Mouse (Mus musculus) liver, embryonic 14.5 days (tissue): Measurements from ENCODE around the gene Lin52. TPM values are rescaled to one million over a fixed set of nuclear protein-coding genes. Genes with fewer than 3 reads are reported as not detected.

Experiments used
- ATAC-seq: fragments of 200-750 bp; cut with Nextera tagmentation; 2 replicates; pipeline ENCODE4 v1.8.0; 2017; ENCODE audit warnings: moderate number of reproducible peaks, mild to moderate bottlenecking, moderate library complexity; ENCODE audit not compliant: insufficient read depth
- DNase-seq, 3 experiments: peaks; one replicate each; pipeline ENCODE4 v3.0.0-alpha.2; 2012 to 2013; ENCODE audit warnings: low read depth in 3 of 3, low spot score in 3 of 3
- H3K27ac ChIP-seq: fragments of 300-500 bp; sonication (generic); 2 replicates; pipeline ENCODE4 v1.5.1; 2014; ENCODE audit warnings: moderate library complexity, mild to moderate bottlenecking, control low read depth, inconsistent platforms
- H3K27me3 ChIP-seq: fragments of 300-500 bp; sonication (generic); 2 replicates; pipeline ENCODE4 v1.6.1; 2014; ENCODE audit warnings: mild to moderate bottlenecking, low read length, moderate library complexity; ENCODE audit not compliant: control insufficient read depth, insufficient read depth
- H3K36me3 ChIP-seq: fragments of 300-500 bp; sonication (generic); replicated peaks from 2 replicates; pipeline ENCODE4 v1.6.1; 2014; ENCODE audit warnings: low read depth; ENCODE audit not compliant: control insufficient read depth, insufficient read depth
- H3K4me1 ChIP-seq, 2 experiments: fragments of 200-500 bp in 1 of 2; fragments of 300-500 bp in 1 of 2; sonication (generic) in 1 of 2; replicated peaks; 2 replicates each; pipeline ENCODE4 v1.6.1; 2012 to 2014; ENCODE audit warnings: antibody characterized with exemption in 1 of 2, inconsistent platforms in 1 of 2, low read length in 1 of 2; ENCODE audit not compliant: control insufficient read depth in 2 of 2, insufficient read depth in 2 of 2
- H3K4me2 ChIP-seq: fragments of 300-500 bp; sonication (generic); 2 replicates; pipeline ENCODE4 v1.6.1; 2014; ENCODE audit warnings: low read depth, mild to moderate bottlenecking, control low read depth, moderate library complexity
- H3K4me3 ChIP-seq, 2 experiments: fragments of 200-500 bp in 1 of 2; fragments of 300-500 bp in 1 of 2; sonication (generic) in 1 of 2; 2 replicates each; pipeline ENCODE4 v1.5.1; 2012 to 2014; ENCODE audit warnings: low read depth in 2 of 2, low read length in 2 of 2, mild to moderate bottlenecking in 2 of 2, control low read depth in 1 of 2, inconsistent platforms in 1 of 2, moderate library complexity in 1 of 2; ENCODE audit not compliant: insufficient read depth in 1 of 2
- H3K9ac ChIP-seq: fragments of 300-500 bp; sonication (generic); replicated peaks from 2 replicates; pipeline ENCODE4 v1.6.1; 2014; ENCODE audit warnings: mild to moderate bottlenecking, control low read depth, moderate library complexity
- H3K9me3 ChIP-seq: fragments of 300-500 bp; sonication (generic); 2 replicates; pipeline ENCODE4 v1.6.1; 2016; ENCODE audit warnings: low read length, mixed read lengths; ENCODE audit not compliant: control insufficient read depth
- CTCF ChIP-seq: IDR thresholded peaks from 2 replicates; pipeline ENCODE4 v1.5.1; 2016; ENCODE audit warnings: antibody characterized with exemption, low read depth, control low read depth
- EP300 ChIP-seq: IDR thresholded peaks from 2 replicates; pipeline ENCODE4 v1.6.1; 2016; ENCODE audit warnings: antibody characterized with exemption, low read depth
- WGBS: fragments of 180-500 bp; shearing (Covaris S2); extraction: QIAGEN DNeasy Blood & Tissue Kit; methylation state at CpG from one replicate; pipeline ENCODE4 v1.1.7; 2014; ENCODE audit not compliant: insufficient replicate concordance; 5-methylcytosine and 5-hydroxymethylcytosine counted together
- polyA plus RNA-seq, 2 experiments: library from polyadenylated mRNA; depleted of rRNA in 1 of 2; stranded (reverse) in 1 of 2; unstranded in 1 of 2; fragments of >200 nt; fragmentation: Nextera tagmentation in 1 of 2; extraction: Ambion mirVana in 1 of 2; gene quantifications; 2 replicates each; pipeline versions ENCODE4 v1.2.1 to v1.2.3; 2012 to 2014

The Lin52 gene
- polyA plus RNA-seq, 2 experiments = 7.4 to 10.4 TPM

- peak; percentile 52 for TF ChIP-seq CTCF
- no peak for TF ChIP-seq EP300
- H3K36me3 ChIP-seq = no peaks in the 10 kb centered on the region
- H3K27ac ChIP-seq = no peak overlapping the region
- DNase-seq (no peak), ATAC-seq (no peak)
- peaks cover 2% of the 10 kb centered on the region for H3K27me3 ChIP-seq
- H3K4me1 ChIP-seq = no peaks in the 10 kb centered on the region
- no peak overlapping the region for H3K4me3 ChIP-seq
- 41% methylated on average over 4 of the region's 4 CpGs for WGBS
- H3K4me2 ChIP-seq = no peak overlapping the region
- H3K9ac ChIP-seq = no peak overlapping the region
- no peaks in the 10 kb centered on the region for H3K9me3 ChIP-seq
These were observed 111.3 kb downstream of the Lin52 start for GRCm38 (mm10) chr12:84562558-84562957.

- Histone ChIP-seq H3K4me1 (no peaks in the 10 kb centered on the region), H3K9ac (no peak overlapping the region), H3K27ac (no peak overlapping the region), H3K36me3 (no peaks in the 10 kb centered on the region), H3K9me3 (no peaks in the 10 kb centered on the region), H3K4me2 (no peak overlapping the region), H3K27me3 (peaks cover 52% of the 10 kb centered on the region), H3K4me3 (no peak overlapping the region)
- DNase-seq = no peak
- TF ChIP-seq EP300 = no peak
- no peak for TF ChIP-seq CTCF
- ATAC-seq = no peak
- 40% methylated on average over 6 of the region's 6 CpGs for WGBS
These were observed 116.4 kb downstream of the Lin52 start for GRCm38 (mm10) chr12:84567576-84567975.

GRCm38 (mm10) chr12:84569336-84569970 lies 118.2 kb downstream of the Lin52 start, which contains the start of gene Vsx2:
Vsx2 (plus strand) TSS chr12:84569762.
- TF ChIP-seq EP300 = no peak
- no peak for TF ChIP-seq CTCF
- H3K27ac ChIP-seq = no peak within 1 kb of the TSS
- WGBS = 5% methylated on average over 25 of the region's 25 CpGs
- H3K36me3 ChIP-seq = no peaks in the 10 kb centered on the region
- DNase-seq (no peak), ATAC-seq (no peak)
- no peaks in the 10 kb centered on the region for H3K9me3 ChIP-seq
- H3K4me1 ChIP-seq = no peaks in the 10 kb centered on the region
- H3K9ac ChIP-seq = no peak within 1 kb of the TSS
- H3K4me2 ChIP-seq = no peak within 1 kb of the TSS
- peaks cover 67% of the 10 kb centered on the region for H3K27me3 ChIP-seq
- H3K4me3 ChIP-seq = no peak within 1 kb of the TSS

- no peak overlapping the region for H3K27ac ChIP-seq
- WGBS = 2% methylated on average over 40 of the region's 40 CpGs
- TF ChIP-seq CTCF (no peak), EP300 (no peak)
- H3K4me2 ChIP-seq = no peak overlapping the region
- DNase-seq (no peak), ATAC-seq (no peak)
- H3K4me3 ChIP-seq = no peak overlapping the region
- peaks cover 70% of the 10 kb centered on the region for H3K27me3 ChIP-seq
- no peak overlapping the region for H3K9ac ChIP-seq
- H3K36me3 ChIP-seq = no peaks in the 10 kb centered on the region
- no peaks in the 10 kb centered on the region for H3K4me1 ChIP-seq
- no peaks in the 10 kb centered on the region for H3K9me3 ChIP-seq
These were observed 118.9 kb downstream of the Lin52 start for GRCm38 (mm10) chr12:84569976-84570693.

GRCm38 (mm10) chr12:84570694-84571415 lies 119.6 kb downstream of the Lin52 start:
- TF ChIP-seq EP300 (no peak), CTCF (no peak)
- no peak for DNase-seq

More at GRCm38 (mm10) chr12:84570694-84571415, 119.6 kb downstream of the Lin52 start:
- WGBS = 4% methylated on average over 34 of the region's 34 CpGs
- H3K4me2 ChIP-seq = no peak overlapping the region
- no peak for ATAC-seq
- no peak overlapping the region for H3K4me3 ChIP-seq
- H3K36me3 ChIP-seq = no peaks in the 10 kb centered on the region
- peaks cover 70% of the 10 kb centered on the region for H3K27me3 ChIP-seq
- H3K27ac ChIP-seq = no peak overlapping the region
- H3K9me3 ChIP-seq = no peaks in the 10 kb centered on the region
- no peak overlapping the region for H3K9ac ChIP-seq
- no peaks in the 10 kb centered on the region for H3K4me1 ChIP-seq
